In the genomic region with DNA sequence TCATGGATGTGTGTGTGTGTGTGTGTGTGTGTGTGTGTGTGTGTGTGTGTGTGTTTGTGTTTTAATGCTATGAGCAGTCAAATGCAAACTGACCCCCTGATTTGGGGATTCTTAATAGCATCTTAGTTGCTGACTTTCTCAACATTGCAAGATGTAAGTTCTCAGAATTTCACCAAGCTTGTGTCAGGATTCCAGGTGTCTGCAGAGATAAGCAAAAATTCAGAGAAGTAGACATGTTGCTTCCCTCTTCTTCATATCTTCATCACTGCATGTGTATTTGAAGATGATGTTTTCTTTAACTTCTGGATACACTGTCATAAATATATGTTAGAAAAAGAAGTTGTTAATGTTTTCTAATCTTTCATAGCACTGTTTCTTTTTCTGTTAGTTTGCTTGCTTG, we compare ENCODE assay signal across 27 mouse cellular contexts.
"Had no signal": no experiment of that assay in that cellular context is flagged by ENCODE, and none has a peak within 500 bp of the region (broad histone marks: within the 10 kb centered on the region; RNA-seq: fewer than 3 reads in every experiment).

No protein-coding gene starts in this region.

- H3K27me3 ChIP-seq: limb, embryonic 12.5 days; limb, embryonic 13.5 days; limb, embryonic 15.5 days; liver, embryonic 12.5 days; liver, embryonic 13.5 days; liver, embryonic 15.5 days; lung, embryonic 15.5 days; megakaryocyte, embryonic 14.5 days; midbrain, embryonic 12.5 days; midbrain, embryonic 13.5 days; midbrain, embryonic 15.5 days; neural tube, embryonic 12.5 days had no signal

- H3K4me1 ChIP-seq: limb, embryonic 10.5 days; limb, embryonic 12.5 days; limb, embryonic 13.5 days; limb, embryonic 15.5 days; liver, embryonic 12.5 days; liver, embryonic 13.5 days; liver, embryonic 15.5 days; lung, embryonic 15.5 days; megakaryocyte, embryonic 14.5 days; midbrain, embryonic 10.5 days; midbrain, embryonic 12.5 days; midbrain, embryonic 13.5 days; midbrain, embryonic 15.5 days; neural tube, embryonic 12.5 days had no signal

- H3K36me3 ChIP-seq: limb, embryonic 10.5 days; limb, embryonic 12.5 days; limb, embryonic 13.5 days; limb, embryonic 15.5 days; liver, embryonic 12.5 days; liver, embryonic 13.5 days; liver, embryonic 15.5 days; lung, embryonic 15.5 days; midbrain, embryonic 10.5 days; midbrain, embryonic 12.5 days; midbrain, embryonic 13.5 days; midbrain, embryonic 15.5 days; neural tube, embryonic 12.5 days had no signal

- DNase-seq: left cerebral cortex, postnatal 4 days; liver; liver, embryonic 13.5 days; liver, postnatal 0 days; lung, adult 18-20 months; lung, adult 2 months; lung, embryonic 14.5 days; lung, postnatal 10 days; lung, postnatal 14 days; lung, postnatal 4 days; midbrain, embryonic 14.5 days had no signal

- H3K4me3 ChIP-seq: limb, embryonic 10.5 days; limb, embryonic 12.5 days; limb, embryonic 13.5 days; limb, embryonic 15.5 days; liver, embryonic 12.5 days; liver, embryonic 13.5 days; liver, embryonic 15.5 days; lung, embryonic 15.5 days; megakaryocyte, embryonic 14.5 days; midbrain, embryonic 10.5 days; midbrain, embryonic 12.5 days; midbrain, embryonic 13.5 days; midbrain, embryonic 15.5 days; myocyte; neural tube, embryonic 12.5 days had no signal

- H3K9ac ChIP-seq: limb, embryonic 12.5 days; limb, embryonic 13.5 days; limb, embryonic 15.5 days; liver, embryonic 12.5 days; liver, embryonic 13.5 days; liver, embryonic 14.5 days; liver, embryonic 15.5 days; liver, postnatal 0 days; lung, embryonic 14.5 days; lung, embryonic 15.5 days; midbrain, embryonic 12.5 days; midbrain, embryonic 13.5 days; midbrain, embryonic 15.5 days; neural tube, embryonic 12.5 days had no signal

- H3K27ac ChIP-seq: limb, embryonic 10.5 days; limb, embryonic 12.5 days; limb, embryonic 13.5 days; limb, embryonic 15.5 days; liver, embryonic 12.5 days; liver, embryonic 13.5 days; liver, embryonic 14.5 days; liver, embryonic 15.5 days; lung, embryonic 15.5 days; macrophage; midbrain, embryonic 10.5 days; midbrain, embryonic 12.5 days; midbrain, embryonic 13.5 days; midbrain, embryonic 15.5 days; neural tube, embryonic 12.5 days had no signal

- H3K9me3 ChIP-seq: limb, embryonic 10.5 days; limb, embryonic 12.5 days; limb, embryonic 13.5 days; limb, embryonic 15.5 days; liver, embryonic 12.5 days; liver, embryonic 13.5 days; liver, embryonic 15.5 days; lung, embryonic 15.5 days; megakaryocyte, embryonic 14.5 days; midbrain, embryonic 10.5 days; midbrain, embryonic 12.5 days; midbrain, embryonic 13.5 days; midbrain, embryonic 15.5 days; neural tube, embryonic 12.5 days had no signal
